In genomic region chr4:103146339-103146738, GRCm38 (mm10) we compare ENCODE assay signal across 8 mouse cellular contexts. TPM values are rescaled to one million over a fixed set of nuclear protein-coding genes. Genes with fewer than 3 reads are reported as not detected.
DNase-seq lines count a peak whose midpoint lies in the region; ATAC-seq and TF ChIP-seq lines count a peak whose summit lies in the region.

No protein-coding gene starts in this region.

- TF ChIP-seq POLR2A in embryonic fibroblast, embryonic 13.5 days (IDR thresholded peaks at IDR 0.05; ENCODE audit: low read depth, low read length) = no peak

- H3K27ac ChIP-seq in heart, embryonic 11.5 days (ENCODE audit: low read depth, low read length) = no peak overlapping the region
- H3K27ac ChIP-seq in embryonic fibroblast, embryonic 13.5 days (ENCODE audit: insufficient read depth, low read length) = no peak overlapping the region
- no peak overlapping the region for H3K27ac ChIP-seq in heart, postnatal 0 days (ENCODE audit: low read depth)

- H3K4me3 ChIP-seq in heart, embryonic 11.5 days (ENCODE audit: low read depth, low read length) = no peak overlapping the region
- no peak overlapping the region for H3K4me3 ChIP-seq in embryonic fibroblast, embryonic 13.5 days (ENCODE audit: insufficient read depth, low read length)
- H3K4me3 ChIP-seq in heart, postnatal 0 days (ENCODE audit: low read depth, low read length) = no peak overlapping the region

- peaks cover 24% of the 10 kb centered on the region for H3K36me3 ChIP-seq in heart, embryonic 11.5 days (ENCODE audit: control insufficient read depth, insufficient read depth, low read length)
- H3K36me3 ChIP-seq in heart, postnatal 0 days (replicated peaks; ENCODE audit: control insufficient read depth, insufficient read depth, low read length) = peaks cover 61% of the 10 kb centered on the region

- peak; percentile 75; the same call in 1 of the 2 replicates for TF ChIP-seq CTCF in embryonic fibroblast, embryonic 13.5 days (IDR thresholded peaks at IDR 0.05; ENCODE audit: borderline replicate concordance, insufficient read depth, low read length)
- peak; percentile 82 for TF ChIP-seq CTCF in heart, postnatal 0 days (IDR thresholded peaks at IDR 0.05; ENCODE audit: low read depth)

- no peak for ATAC-seq in heart, embryonic 11.5 days (replicated peaks; ENCODE audit: insufficient number of reproducible peaks, low FRiP score, low TSS enrichment)
- ATAC-seq in heart, postnatal 0 days (ENCODE audit: insufficient read depth, low read depth) = no peak
- ATAC-seq in megakaryocyte, adult 5-6 weeks (ENCODE audit: poor library complexity, severe bottlenecking) = peak; percentile 77

- no peak overlapping the region for H3K4me2 ChIP-seq in heart, embryonic 11.5 days
- no peak overlapping the region for H3K4me2 ChIP-seq in heart, postnatal 0 days (ENCODE audit: low read depth, low read length)

- no peaks in the 10 kb centered on the region for H3K27me3 ChIP-seq in heart, embryonic 11.5 days (ENCODE audit: control insufficient read depth, insufficient read depth, low read length)
- H3K27me3 ChIP-seq in heart, postnatal 0 days (ENCODE audit: control insufficient read depth, insufficient read depth, low read length) = no peaks in the 10 kb centered on the region

- H3K9me3 ChIP-seq in heart, embryonic 11.5 days (replicated peaks; ENCODE audit: control insufficient read depth, low read length) = no peaks in the 10 kb centered on the region
- no peaks in the 10 kb centered on the region for H3K9me3 ChIP-seq in heart, postnatal 0 days (replicated peaks; ENCODE audit: control insufficient read depth, low read length)

- H3K4me1 ChIP-seq in heart, embryonic 11.5 days (ENCODE audit: control insufficient read depth, insufficient read depth, low read length) = no peaks in the 10 kb centered on the region
- H3K4me1 ChIP-seq in embryonic fibroblast, embryonic 13.5 days (ENCODE audit: control insufficient read depth, insufficient read depth, low read length) = no peaks in the 10 kb centered on the region
- no peaks in the 10 kb centered on the region for H3K4me1 ChIP-seq in heart, postnatal 0 days (ENCODE audit: control insufficient read depth, insufficient read depth)

- WGBS in heart, embryonic 11.5 days (ENCODE audit: insufficient replicate concordance) = 52% methylated on average over 5 of the region's 5 CpGs
- WGBS in heart, postnatal 0 days = 39% methylated on average over 5 of the region's 5 CpGs

- no peak for TF ChIP-seq EP300 in heart, postnatal 0 days (IDR thresholded peaks at IDR 0.05; ENCODE audit: low read depth)

- peak; percentile 88 for DNase-seq in heart, adult 11 months
- DNase-seq in brain, adult 2 months (ENCODE audit: low read depth, low spot score) = peak; percentile 85
- peak; percentile 55 for DNase-seq in heart, postnatal 0 days (ENCODE audit: low spot score)
- DNase-seq in layer of hippocampus, postnatal 25 days (ENCODE audit: extremely low spot score in 1 of 2, low spot score in 1 of 2) = peak; percentile 71 to 95
- peak; percentile 21 for DNase-seq in skeletal muscle tissue, adult 2 months (ENCODE audit: low read depth, low spot score)

- H3K9ac ChIP-seq in heart, embryonic 11.5 days (ENCODE audit: low read depth, low read length) = no peak overlapping the region
- H3K9ac ChIP-seq in heart, postnatal 0 days (replicated peaks; ENCODE audit: low read depth, low read length) = no peak overlapping the region

RNA-seq across cellular contexts. Expression of gene Wdr78, which starts 32.0 kb away (rescaled TPM):
- 1.7 and 2.2 TPM in 2 replicates for polyA plus RNA-seq in heart, embryonic 11.5 days (2014; fragmentation: Nextera tagmentation; extraction: Ambion mirVana)
- polyA plus RNA-seq in embryonic fibroblast, embryonic 13.5 days (2011; ENCODE audit: insufficient read length, low read depth, missing spikeins) = 2.8 and 4.3 TPM in 2 replicates
- total RNA-seq in heart, postnatal 0 days (2014; rRNA removed; ENCODE audit: low replicate concordance) = 0.11 and 0.81 TPM in 2 replicates
- polyA plus RNA-seq in heart, postnatal 0 days (2015; fragmentation: Nextera tagmentation; extraction: Ambion mirVana) = 0.18 and 0.40 TPM in 2 replicates
- 10 to 100 TPM; 10.3 to 10.8 TPM for total RNA-seq in layer of hippocampus, postnatal 25 days (2021)
- 0.80 and 2.6 TPM in 2 replicates for total RNA-seq in megakaryocyte, adult 5-6 weeks (2015)
- 0.28 and 0.92 TPM in 2 replicates for total RNA-seq in megakaryocyte, adult 5-6 weeks (2017)

RNA-seq across cellular contexts. Expression of gene Mier1, which starts 32.1 kb away (rescaled TPM):
- polyA plus RNA-seq in heart, embryonic 11.5 days (2014; fragmentation: Nextera tagmentation; extraction: Ambion mirVana) = 29.6 and 37.2 TPM in 2 replicates
- 55.0 and 70.0 TPM in 2 replicates for polyA plus RNA-seq in embryonic fibroblast, embryonic 13.5 days (2011; ENCODE audit: insufficient read length, low read depth, missing spikeins)
- total RNA-seq in heart, postnatal 0 days (2014; rRNA removed; ENCODE audit: low replicate concordance) = 16.3 and 43.4 TPM in 2 replicates
- 27.6 and 29.1 TPM in 2 replicates for polyA plus RNA-seq in heart, postnatal 0 days (2015; fragmentation: Nextera tagmentation; extraction: Ambion mirVana)
- total RNA-seq in layer of hippocampus, postnatal 25 days (2021) = 10 to 100 TPM; 39.6 to 46.1 TPM
- total RNA-seq in megakaryocyte, adult 5-6 weeks (2015) = 79.4 and 82.5 TPM in 2 replicates
- 89.2 and 100 TPM in 2 replicates for total RNA-seq in megakaryocyte, adult 5-6 weeks (2017)

Comparison
In these comparisons a context has a peak if more than half of its experiments do, and no peak if none do; other contexts are left out.
1. DNase-seq: peak in every context shown above with its lines; median percentile 88 in heart, adult 11 months; 85 in brain, adult 2 months; 83 in layer of hippocampus, postnatal 25 days; 55 in heart, postnatal 0 days; 21 in skeletal muscle tissue, adult 2 months.